Mouse (Mus musculus): Measurements from ENCODE around the gene Foxi2. TPM values are rescaled to one million over a fixed set of nuclear protein-coding genes. Genes with fewer than 3 reads are reported as not detected.

The Foxi2 gene
- 0.41 and 0.54 TPM in 2 replicates for polyA plus RNA-seq (2016; fragmentation: Nextera tagmentation; extraction: Ambion mirVana)

DNA sequence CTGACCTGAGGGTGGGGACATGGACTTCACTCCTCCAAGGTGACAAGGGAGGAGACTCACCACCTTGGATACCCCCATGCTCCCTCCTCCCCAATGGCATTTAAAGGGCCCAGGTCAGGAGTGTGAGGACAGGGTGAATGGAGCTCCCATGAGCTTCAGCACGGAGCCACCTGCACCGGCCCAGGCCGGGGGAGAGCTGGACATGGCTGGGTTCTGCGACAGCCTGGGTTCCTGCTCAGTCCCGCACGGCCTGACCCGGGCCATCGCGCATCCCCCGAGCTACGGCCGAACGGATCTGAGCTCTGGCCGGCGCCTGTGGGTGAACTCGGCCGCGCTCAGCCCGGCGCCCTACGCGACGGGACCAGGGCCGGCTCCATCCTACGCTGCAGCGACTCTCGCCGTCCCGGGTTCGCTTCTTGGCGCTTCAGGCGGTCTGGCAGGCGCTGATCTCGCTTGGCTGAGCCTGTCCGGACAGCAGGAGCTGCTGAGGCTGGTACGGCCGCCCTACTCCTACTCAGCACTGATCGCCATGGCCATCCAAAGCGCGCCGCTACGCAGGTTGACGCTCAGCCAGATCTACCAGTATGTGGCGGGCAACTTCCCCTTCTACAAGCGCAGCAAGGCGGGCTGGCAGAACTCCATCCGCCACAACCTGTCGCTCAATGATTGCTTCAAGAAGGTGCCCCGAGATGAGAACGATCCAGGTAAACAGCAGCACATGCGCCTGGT, at the start of gene Foxi2:
Foxi2 (plus strand) TSS at position 72 of the 729 bp plus-strand sequence.
- no peaks in the 10 kb centered on the region for H3K36me3 ChIP-seq
- no peaks in the 10 kb centered on the region for H3K9me3 ChIP-seq
- H3K4me1 ChIP-seq = peaks cover 4% of the 10 kb centered on the region; the same call in 1 of the 2 replicates
- WGBS = 2% methylated on average over 51 of the region's 51 CpGs
- peak within 1 kb of the TSS; percentile 27 for H3K4me3 ChIP-seq
- 0 out of 2 replicates have a peak within 1 kb of the TSS, but pooled peaks have one; percentile 33 for H3K9ac ChIP-seq
- no peak within 1 kb of the TSS for H3K27ac ChIP-seq
- ATAC-seq (ENCODE audit: insufficient number of reproducible peaks, insufficient read depth, low FRiP score, low TSS enrichment) = no peak
- H3K27me3 ChIP-seq = peaks cover 47% of the 10 kb centered on the region
- peak within 1 kb of the TSS; percentile 47 for H3K4me2 ChIP-seq (replicated peaks)

GRCm38 (mm10) chr7:135364606-135365005, 45.5 kb upstream of the Foxi2 start:
- no peak for ATAC-seq (ENCODE audit: insufficient number of reproducible peaks, insufficient read depth, low FRiP score, low TSS enrichment)
- Histone ChIP-seq H3K36me3 (no peaks in the 10 kb centered on the region), H3K9ac (no peak overlapping the region), H3K4me1 (no peaks in the 10 kb centered on the region), H3K27me3 (no peaks in the 10 kb centered on the region), H3K4me2 (replicated peaks) (no peak overlapping the region), H3K4me3 (no peak overlapping the region), H3K9me3 (no peaks in the 10 kb centered on the region), H3K27ac (no peak overlapping the region)
- WGBS = 87% methylated on average over 5 of the region's 5 CpGs

- Histone ChIP-seq H3K27ac (no peak overlapping the region), H3K27me3 (no peaks in the 10 kb centered on the region), H3K4me2 (replicated peaks) (no peak overlapping the region), H3K9ac (no peak overlapping the region), H3K36me3 (no peaks in the 10 kb centered on the region), H3K9me3 (no peaks in the 10 kb centered on the region), H3K4me1 (no peaks in the 10 kb centered on the region), H3K4me3 (no peak overlapping the region)
- 91% methylated on average over 13 of the region's 13 CpGs for WGBS
- ATAC-seq (ENCODE audit: insufficient number of reproducible peaks, insufficient read depth, low FRiP score, low TSS enrichment) = no peak
Observed at GRCm38 (mm10) chr7:135376048-135376447, 34.1 kb upstream of the Foxi2 start.

GRCm38 (mm10) chr7:135376932-135377331, 33.2 kb upstream of the Foxi2 start:
- Histone ChIP-seq H3K4me1 (no peaks in the 10 kb centered on the region), H3K27me3 (no peaks in the 10 kb centered on the region), H3K4me3 (no peak overlapping the region), H3K9me3 (no peaks in the 10 kb centered on the region), H3K4me2 (replicated peaks) (no peak overlapping the region), H3K27ac (no peak overlapping the region), H3K9ac (no peak overlapping the region), H3K36me3 (no peaks in the 10 kb centered on the region)
- no peak for ATAC-seq (ENCODE audit: insufficient number of reproducible peaks, insufficient read depth, low FRiP score, low TSS enrichment)
- 63% methylated on average over 5 of the region's 5 CpGs for WGBS

GRCm38 (mm10) chr7:135378331-135378730, 31.8 kb upstream of the Foxi2 start:
- Histone ChIP-seq H3K9me3 (no peaks in the 10 kb centered on the region), H3K4me1 (no peaks in the 10 kb centered on the region), H3K4me2 (replicated peaks) (no peak overlapping the region), H3K4me3 (no peak overlapping the region), H3K9ac (no peak overlapping the region), H3K27me3 (no peaks in the 10 kb centered on the region), H3K36me3 (no peaks in the 10 kb centered on the region), H3K27ac (no peak overlapping the region)
- ATAC-seq (ENCODE audit: insufficient number of reproducible peaks, insufficient read depth, low FRiP score, low TSS enrichment) = no peak
- 84% methylated on average over 5 of the region's 5 CpGs for WGBS

DNA sequence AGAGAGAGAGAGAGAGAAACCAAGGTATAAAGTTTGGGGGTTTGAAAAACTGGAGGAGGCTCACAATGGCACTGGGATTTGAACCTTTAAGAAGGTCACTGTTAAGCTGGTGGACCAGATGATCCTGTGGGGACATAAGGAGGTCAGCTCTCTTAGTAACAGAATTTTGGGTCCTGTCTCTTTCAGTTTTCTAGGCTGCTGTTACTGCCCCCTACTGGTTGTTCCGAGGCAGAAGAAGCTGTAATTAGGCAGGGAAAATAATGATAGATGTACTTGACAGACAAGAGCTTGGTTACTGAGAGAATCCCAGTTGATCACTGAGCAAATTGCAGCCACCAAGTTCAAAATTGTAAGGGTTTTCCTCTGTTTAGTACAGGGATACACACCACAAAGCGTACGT, 21.1 kb upstream of the Foxi2 start:
- ATAC-seq (ENCODE audit: insufficient number of reproducible peaks, insufficient read depth, low FRiP score, low TSS enrichment) = no peak
- no peak overlapping the region for H3K9ac ChIP-seq
- no peak overlapping the region for H3K4me2 ChIP-seq (replicated peaks)
- H3K9me3 ChIP-seq = 0 out of 2 replicates have a peak, but pooled peaks cover 2% of the 10 kb centered on the region
- no peak overlapping the region for H3K27ac ChIP-seq
- H3K4me3 ChIP-seq = no peak overlapping the region
- H3K36me3 ChIP-seq = no peaks in the 10 kb centered on the region
- H3K27me3 ChIP-seq = no peaks in the 10 kb centered on the region
- WGBS = 64% methylated on average over 3 of the region's 3 CpGs
- no peaks in the 10 kb centered on the region for H3K4me1 ChIP-seq

DNA sequence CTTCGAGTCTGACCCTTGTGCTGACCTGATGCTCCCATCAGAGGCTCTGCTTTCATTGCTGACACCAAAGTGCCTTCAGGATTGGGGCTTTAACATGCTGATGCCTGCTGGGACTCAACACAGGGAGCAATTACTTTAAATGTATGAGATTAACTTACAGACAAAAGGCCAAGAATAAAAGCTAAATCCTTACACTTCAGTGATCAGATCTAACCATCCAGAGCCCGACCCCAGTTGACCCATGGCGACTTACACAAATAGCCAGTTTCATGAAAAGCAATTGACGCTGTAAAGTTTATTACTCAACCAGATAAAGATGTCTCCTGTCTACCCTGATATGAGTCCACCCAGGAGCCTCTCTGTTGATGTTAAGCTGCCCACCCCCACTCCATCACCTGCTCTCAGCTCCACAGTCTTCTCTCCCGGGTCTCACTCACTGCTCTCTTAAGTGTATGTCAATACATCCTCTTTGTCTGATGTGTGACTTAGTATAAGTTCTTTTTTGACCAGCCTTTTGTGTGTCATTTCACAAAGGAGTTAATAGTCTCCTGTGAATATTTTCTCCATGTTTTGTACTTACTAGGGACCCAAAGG, 17.1 kb upstream of the Foxi2 start:
- no peak overlapping the region for H3K27ac ChIP-seq
- H3K9ac ChIP-seq = no peak overlapping the region
- H3K27me3 ChIP-seq = no peaks in the 10 kb centered on the region
- WGBS = 17% methylated on average over 5 of the region's 5 CpGs
- H3K4me3 ChIP-seq = no peak overlapping the region
- H3K36me3 ChIP-seq = no peaks in the 10 kb centered on the region
- H3K9me3 ChIP-seq = no peaks in the 10 kb centered on the region
- no peak overlapping the region for H3K4me2 ChIP-seq (replicated peaks)
- no peak for ATAC-seq (ENCODE audit: insufficient number of reproducible peaks, insufficient read depth, low FRiP score, low TSS enrichment)
- no peaks in the 10 kb centered on the region for H3K4me1 ChIP-seq

GRCm38 (mm10) chr7:135394436-135394835, 15.7 kb upstream of the Foxi2 start:
- Histone ChIP-seq H3K36me3 (no peaks in the 10 kb centered on the region), H3K4me3 (no peak overlapping the region), H3K9me3 (no peaks in the 10 kb centered on the region), H3K9ac (no peak overlapping the region), H3K27ac (no peak overlapping the region), H3K27me3 (no peaks in the 10 kb centered on the region), H3K4me1 (no peaks in the 10 kb centered on the region), H3K4me2 (replicated peaks) (no peak overlapping the region)
- WGBS = 82% methylated on average over 3 of the region's 3 CpGs
- ATAC-seq (ENCODE audit: insufficient number of reproducible peaks, insufficient read depth, low FRiP score, low TSS enrichment) = no peak

DNA sequence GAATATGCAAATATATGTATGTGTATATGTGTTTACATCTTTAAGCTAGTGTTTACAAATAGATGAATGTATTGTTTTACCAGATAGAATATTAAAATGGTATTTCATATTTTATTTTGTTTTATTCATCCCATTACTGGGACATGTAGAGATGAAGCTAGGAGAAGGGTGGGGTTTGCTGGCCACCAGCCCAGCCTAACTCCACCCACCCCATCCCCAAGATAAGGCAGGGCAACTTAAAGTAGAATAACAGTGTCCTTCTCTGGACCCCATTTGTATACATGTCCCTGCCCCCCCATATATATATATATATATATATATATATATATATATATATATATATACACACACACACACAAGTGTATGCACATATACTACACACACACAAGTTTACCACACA, 14.9 kb upstream of the Foxi2 start:
- no peak overlapping the region for H3K9ac ChIP-seq
- H3K36me3 ChIP-seq = no peaks in the 10 kb centered on the region
- no peak overlapping the region for H3K4me3 ChIP-seq
- H3K4me1 ChIP-seq = no peaks in the 10 kb centered on the region
- ATAC-seq (ENCODE audit: insufficient number of reproducible peaks, insufficient read depth, low FRiP score, low TSS enrichment) = no peak
- no peak overlapping the region for H3K4me2 ChIP-seq (replicated peaks)
- no peak overlapping the region for H3K27ac ChIP-seq
- H3K27me3 ChIP-seq = no peaks in the 10 kb centered on the region
- H3K9me3 ChIP-seq = no peaks in the 10 kb centered on the region

GRCm38 (mm10) chr7:135397096-135397495, 13.0 kb upstream of the Foxi2 start:
- H3K36me3 ChIP-seq = no peaks in the 10 kb centered on the region
- no peak for ATAC-seq (ENCODE audit: insufficient number of reproducible peaks, insufficient read depth, low FRiP score, low TSS enrichment)
- no peak overlapping the region for H3K27ac ChIP-seq
- 69% methylated on average over 6 of the region's 6 CpGs for WGBS
- no peak overlapping the region for H3K4me3 ChIP-seq
- no peaks in the 10 kb centered on the region for H3K9me3 ChIP-seq
- H3K4me2 ChIP-seq (replicated peaks) = no peak overlapping the region
- H3K4me1 ChIP-seq = no peaks in the 10 kb centered on the region
- no peak overlapping the region for H3K9ac ChIP-seq
- no peaks in the 10 kb centered on the region for H3K27me3 ChIP-seq

DNA sequence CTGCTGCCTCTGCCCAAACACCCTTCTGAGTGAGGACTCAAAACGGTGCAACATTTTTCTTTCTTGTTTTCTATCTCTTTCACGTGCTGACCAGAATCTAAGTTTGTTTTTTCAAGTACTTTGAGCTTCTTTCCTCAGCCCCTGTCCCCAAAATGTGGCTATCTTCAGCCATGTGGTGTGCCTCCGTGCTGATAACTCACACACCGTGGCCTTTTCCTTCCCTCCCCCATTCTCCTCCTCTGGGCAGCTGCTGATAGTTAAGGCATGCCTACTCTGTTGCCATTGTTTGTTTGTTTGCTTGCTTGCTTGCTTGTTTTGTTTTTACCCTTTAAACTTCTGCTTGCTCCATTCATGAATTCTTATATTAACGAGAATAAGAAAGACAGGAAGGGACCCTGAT, 12.2 kb upstream of the Foxi2 start:
- H3K4me2 ChIP-seq (replicated peaks) = no peak overlapping the region
- no peaks in the 10 kb centered on the region for H3K4me1 ChIP-seq
- no peak for ATAC-seq (ENCODE audit: insufficient number of reproducible peaks, insufficient read depth, low FRiP score, low TSS enrichment)
- H3K9ac ChIP-seq = no peak overlapping the region
- H3K9me3 ChIP-seq = no peaks in the 10 kb centered on the region
- no peaks in the 10 kb centered on the region for H3K27me3 ChIP-seq
- no peaks in the 10 kb centered on the region for H3K36me3 ChIP-seq
- H3K27ac ChIP-seq = no peak overlapping the region
- WGBS = 34% methylated on average over 5 of the region's 5 CpGs
- no peak overlapping the region for H3K4me3 ChIP-seq

DNA sequence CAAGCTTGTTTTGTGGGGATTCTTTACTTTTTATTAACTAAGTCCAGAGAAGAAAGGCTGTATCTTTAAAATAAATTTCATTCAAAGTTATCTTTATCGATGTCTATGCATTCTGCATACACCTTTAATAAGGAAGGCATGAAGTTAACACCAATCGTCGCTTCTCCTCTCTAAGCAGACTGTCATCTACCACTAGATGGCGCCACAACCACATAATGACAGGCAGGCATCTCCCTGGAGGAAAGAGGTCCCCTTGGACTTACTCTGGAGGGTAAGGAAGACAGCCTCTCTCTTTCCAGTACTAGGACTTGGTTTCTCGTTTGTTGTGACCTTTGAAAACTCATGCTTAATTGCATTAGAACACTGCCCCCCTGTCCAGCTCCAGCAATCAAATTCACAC, 6.7 kb upstream of the Foxi2 start:
- no peak for ATAC-seq (ENCODE audit: insufficient number of reproducible peaks, insufficient read depth, low FRiP score, low TSS enrichment)
- Histone ChIP-seq H3K4me1 (no peaks in the 10 kb centered on the region), H3K27ac (no peak overlapping the region), H3K36me3 (no peaks in the 10 kb centered on the region), H3K4me3 (no peak overlapping the region), H3K9ac (no peak overlapping the region), H3K27me3 (peaks cover 7% of the 10 kb centered on the region; the same call in 1 of the 2 replicates), H3K4me2 (replicated peaks) (no peak overlapping the region), H3K9me3 (no peaks in the 10 kb centered on the region)
- WGBS = 14% methylated on average over 5 of the region's 5 CpGs

Data from embryonic facial prominence, embryonic 12.5 days (tissue).